Mouse (Mus musculus) embryonic facial prominence, embryonic 14.5 days (tissue): ENCODE data around the gene Map4k5. TPM values are rescaled to one million over a fixed set of nuclear protein-coding genes. Genes with fewer than 3 reads are reported as not detected.

Source experiments
- ATAC-seq: fragments of 200-750 bp; cut with Nextera tagmentation; 2 replicates; pipeline ENCODE4 v1.8.0; 2017; ENCODE audit warnings: low read depth, moderate number of reproducible peaks, moderate TSS enrichment
- DNase-seq: peaks from one replicate; pipeline ENCODE4 v3.0.0-alpha.2; 2015; ENCODE audit warnings: low spot score
- H3K27ac ChIP-seq: fragments of 300-500 bp; sonication (generic); replicated peaks from 2 replicates; pipeline ENCODE4 v1.5.1; 2014; ENCODE audit warnings: low read depth, mild to moderate bottlenecking, low read length, moderate library complexity
- H3K27me3 ChIP-seq: fragments of 300-500 bp; sonication (generic); replicated peaks from 2 replicates; pipeline ENCODE4 v1.6.1; 2014; ENCODE audit warnings: low read length; ENCODE audit not compliant: control insufficient read depth, insufficient read depth
- H3K36me3 ChIP-seq: fragments of 300-500 bp; sonication (generic); 2 replicates; pipeline ENCODE4 v1.6.1; 2014; ENCODE audit warnings: low read length, mixed read lengths; ENCODE audit not compliant: control insufficient read depth, insufficient read depth
- H3K4me1 ChIP-seq: fragments of 300-500 bp; sonication (generic); 2 replicates; pipeline ENCODE4 v1.6.1; 2014; ENCODE audit warnings: antibody characterized with exemption, low read length; ENCODE audit not compliant: control insufficient read depth, insufficient read depth
- H3K4me2 ChIP-seq: fragments of 300-500 bp; sonication (generic); 2 replicates; pipeline ENCODE4 v1.6.1; 2014; ENCODE audit warnings: low read depth, mild to moderate bottlenecking, low read length, moderate library complexity, mixed read lengths
- H3K4me3 ChIP-seq: fragments of 300-500 bp; sonication (generic); 2 replicates; pipeline ENCODE4 v1.5.1; 2014; ENCODE audit warnings: low read depth, mild to moderate bottlenecking, low read length
- H3K9ac ChIP-seq: fragments of 300-500 bp; sonication (generic); 2 replicates; pipeline ENCODE4 v1.6.1; 2014; ENCODE audit warnings: low read depth, mild to moderate bottlenecking, low read length, moderate library complexity, mixed read lengths
- H3K9me3 ChIP-seq: fragments of 300-500 bp; sonication (generic); 2 replicates; pipeline ENCODE4 v1.6.1; 2016; ENCODE audit warnings: low read length; ENCODE audit not compliant: control insufficient read depth
- WGBS: fragments of 180-500 bp; shearing (Covaris S2); extraction: QIAGEN DNeasy Blood & Tissue Kit; methylation state at CpG from one replicate; pipeline ENCODE4 v1.1.7; 2014; 5-methylcytosine and 5-hydroxymethylcytosine counted together
- polyA plus RNA-seq: library from polyadenylated mRNA; unstranded; fragments of >200 nt; fragmentation: Nextera tagmentation; extraction: Ambion mirVana; gene quantifications from 2 replicates; pipeline ENCODE4 v1.2.1, GENCODE M21; 2014

Map4k5 gene
- polyA plus RNA-seq, 1 experiment from 2014 or later, result 45.2 TPM

- Histone ChIP-seq H3K4me2 (no peak overlapping the region), H3K27ac (no peak overlapping the region), H3K9ac (no peak overlapping the region), H3K4me3 (no peak overlapping the region), H3K9me3 (no peaks in the 10 kb centered on the region), H3K4me1 (no peaks in the 10 kb centered on the region), H3K27me3 (no peaks in the 10 kb centered on the region), H3K36me3 (no peaks in the 10 kb centered on the region)
- WGBS, result 76% methylated on average over 1 of the region's 1 CpGs
- no peak for DNase-seq
- ATAC-seq, result no peak
These were observed 29.1 kb upstream of the Map4k5 start for GRCm38 (mm10) chr12:69922099-69922498.

- DNase-seq, result no peak
- Histone ChIP-seq H3K27ac (no peak overlapping the region), H3K9me3 (no peaks in the 10 kb centered on the region), H3K36me3 (no peaks in the 10 kb centered on the region), H3K27me3 (no peaks in the 10 kb centered on the region), H3K9ac (no peak overlapping the region), H3K4me1 (no peaks in the 10 kb centered on the region), H3K4me2 (no peak overlapping the region), H3K4me3 (no peak overlapping the region)
- WGBS, result 79% methylated on average over 2 of the region's 2 CpGs
- ATAC-seq, result no peak
These were observed 24.9 kb upstream of the Map4k5 start for GRCm38 (mm10) chr12:69917870-69918269.

GRCm38 (mm10) chr12:69912737-69913136, 19.7 kb upstream of the Map4k5 start:
- no peak for ATAC-seq
- Histone ChIP-seq H3K27ac (no peak overlapping the region), H3K4me1 (peaks cover 9% of the 10 kb centered on the region; the same call in 1 of the 2 replicates), H3K36me3 (no peaks in the 10 kb centered on the region), H3K9ac (no peak overlapping the region), H3K4me3 (no peak overlapping the region), H3K27me3 (no peaks in the 10 kb centered on the region), H3K4me2 (no peak overlapping the region), H3K9me3 (no peaks in the 10 kb centered on the region)
- DNase-seq, result no peak
- 87% methylated on average over 7 of the region's 7 CpGs for WGBS

DNA sequence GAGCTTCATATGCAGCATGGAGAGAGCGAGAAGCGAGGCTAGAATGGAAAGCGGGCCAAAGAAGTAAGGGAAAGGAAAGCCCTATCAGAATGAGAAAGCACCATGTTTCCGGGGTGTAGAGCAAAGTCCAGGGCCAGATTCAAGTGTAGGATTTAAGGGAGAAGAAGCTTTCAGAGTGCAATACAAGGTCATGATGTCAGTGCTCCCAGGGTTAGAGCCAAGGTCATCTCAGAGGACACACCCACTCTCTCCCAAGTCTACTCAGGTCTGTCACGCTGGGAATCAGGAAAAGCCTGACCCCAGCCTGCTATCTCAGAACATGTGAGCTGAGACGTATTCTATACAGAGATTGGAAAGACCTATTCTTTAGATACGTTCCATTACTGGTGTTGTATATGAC, 18.9 kb upstream of the Map4k5 start:
- no peaks in the 10 kb centered on the region for H3K27me3 ChIP-seq
- H3K4me3 ChIP-seq, result no peak overlapping the region

GRCm38 (mm10) chr12:69908511-69908900, 15.5 kb upstream of the Map4k5 start:
- Histone ChIP-seq H3K9me3 (no peaks in the 10 kb centered on the region), H3K27me3 (no peaks in the 10 kb centered on the region), H3K27ac (peak overlapping the region; percentile 44; the same call in 1 of the 2 replicates), H3K4me2 (peak overlapping the region; percentile 65), H3K9ac (peak overlapping the region; percentile 56), H3K36me3 (no peaks in the 10 kb centered on the region), H3K4me1 (peaks cover 13% of the 10 kb centered on the region; the same call in 1 of the 2 replicates), H3K4me3 (peak overlapping the region; percentile 38)
- no peak for DNase-seq
- WGBS, result 27% methylated on average over 19 of the region's 19 CpGs
- peak; percentile 78 for ATAC-seq

More for the DNA sequence above, 18.9 kb upstream of the Map4k5 start:
- peaks cover 13% of the 10 kb centered on the region; the same call in 1 of the 2 replicates for H3K4me1 ChIP-seq
- H3K36me3 ChIP-seq, result no peaks in the 10 kb centered on the region
- H3K9me3 ChIP-seq, result no peaks in the 10 kb centered on the region
- no peak overlapping the region for H3K27ac ChIP-seq
- no peak for ATAC-seq
- no peak overlapping the region for H3K9ac ChIP-seq
- no peak for DNase-seq
- H3K4me2 ChIP-seq, result no peak overlapping the region
- WGBS, result 86% methylated on average over 7 of the region's 7 CpGs

- H3K36me3 ChIP-seq, result no peaks in the 10 kb centered on the region
- ATAC-seq, result peak; percentile 81
- H3K4me2 ChIP-seq, result peak overlapping the region; percentile 65
- WGBS, result 5% methylated on average over 30 of the region's 30 CpGs
- no peaks in the 10 kb centered on the region for H3K9me3 ChIP-seq
- H3K4me1 ChIP-seq, result peaks cover 13% of the 10 kb centered on the region; the same call in 1 of the 2 replicates
- peak; percentile 56 for DNase-seq
- H3K4me3 ChIP-seq, result peak overlapping the region; percentile 38
- peak overlapping the region; percentile 56 for H3K9ac ChIP-seq
- no peaks in the 10 kb centered on the region for H3K27me3 ChIP-seq
- H3K27ac ChIP-seq, result peak overlapping the region; percentile 44; the same call in 1 of the 2 replicates
These were observed 14.9 kb upstream of the Map4k5 start for GRCm38 (mm10) chr12:69907667-69908510.

- no peak for ATAC-seq
- H3K36me3 ChIP-seq, result no peaks in the 10 kb centered on the region
- H3K27ac ChIP-seq, result no peak overlapping the region
- H3K4me1 ChIP-seq, result peaks cover 13% of the 10 kb centered on the region; the same call in 1 of the 2 replicates
- no peak for DNase-seq
- WGBS, result 53% methylated on average over 2 of the region's 2 CpGs
- H3K27me3 ChIP-seq, result no peaks in the 10 kb centered on the region
- H3K4me3 ChIP-seq, result no peak overlapping the region
- no peak overlapping the region for H3K9ac ChIP-seq
- H3K9me3 ChIP-seq, result no peaks in the 10 kb centered on the region
- H3K4me2 ChIP-seq, result no peak overlapping the region
These were observed 12.0 kb upstream of the Map4k5 start for GRCm38 (mm10) chr12:69904991-69905390.

GRCm38 (mm10) chr12:69898119-69898518, 5.1 kb upstream of the Map4k5 start:
- H3K27me3 ChIP-seq, result no peaks in the 10 kb centered on the region
- H3K36me3 ChIP-seq, result no peaks in the 10 kb centered on the region
- no peaks in the 10 kb centered on the region for H3K9me3 ChIP-seq
- H3K4me2 ChIP-seq, result no peak overlapping the region
- ATAC-seq (no peak), DNase-seq (no peak)
- no peak overlapping the region for H3K9ac ChIP-seq
- H3K4me1 ChIP-seq, result no peaks in the 10 kb centered on the region
- H3K4me3 ChIP-seq, result no peak overlapping the region
- WGBS, result 78% methylated on average over 4 of the region's 4 CpGs
- no peak overlapping the region for H3K27ac ChIP-seq

- Histone ChIP-seq H3K4me2 (no peak overlapping the region), H3K27me3 (no peaks in the 10 kb centered on the region), H3K9me3 (no peaks in the 10 kb centered on the region), H3K4me1 (peaks cover 16% of the 10 kb centered on the region), H3K27ac (no peak overlapping the region), H3K36me3 (no peaks in the 10 kb centered on the region), H3K4me3 (no peak overlapping the region), H3K9ac (no peak overlapping the region)
- ATAC-seq, result no peak
- DNase-seq, result peak; percentile 35
- WGBS, result 39% methylated on average over 2 of the region's 2 CpGs
These were observed 2.0 kb upstream of the Map4k5 start for GRCm38 (mm10) chr12:69895046-69895445.
